Mouse (Mus musculus) heart, adult 8-10 months (tissue): Measurements from ENCODE around the gene Cd300a. TPM values are rescaled to one million over a fixed set of nuclear protein-coding genes. Genes with fewer than 3 reads are reported as not detected.

Experiments used
- DNase-seq: peaks from one replicate; pipeline ENCODE4 v3.0.0; 2022; ENCODE audit warnings: low spot score
- total RNA-seq, 4 experiments: library from RNA; stranded (reverse); gene quantifications; 2 replicates each; pipeline ENCODE4 v1.2.4; 2022

Cd300a gene
- total RNA-seq = 1 to 10 TPM in 1 of 4 experiments, under 1 TPM in 3; 0.38 to 1.6 (median 0.86) TPM

DNA sequence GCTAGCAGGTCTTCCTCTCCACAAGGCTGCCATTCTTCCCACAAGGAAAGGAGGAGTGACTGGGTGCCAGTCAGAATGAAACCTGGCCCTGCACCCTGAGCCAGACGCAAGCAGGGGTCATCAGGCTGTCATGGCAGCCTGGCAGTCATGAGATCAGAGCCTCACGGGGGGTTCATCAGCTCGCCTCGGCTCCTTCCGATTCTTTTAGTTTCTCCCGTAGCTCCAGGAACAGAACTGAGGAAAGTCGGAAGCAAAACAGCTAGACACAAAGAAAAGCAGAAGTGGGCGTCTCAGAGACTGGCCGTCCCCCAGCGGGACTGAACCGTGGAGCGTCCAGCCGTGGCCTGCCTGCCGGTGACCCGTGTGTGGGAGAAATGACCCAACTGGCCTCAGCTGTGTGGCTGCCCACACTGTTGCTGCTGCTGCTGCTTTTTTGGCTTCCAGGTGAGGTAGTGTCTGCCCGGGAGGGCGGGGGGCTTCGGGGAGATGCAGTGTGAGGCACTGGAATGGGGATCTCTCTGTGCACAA lies at the start of gene Cd300a:
Cd300a (plus strand) TSS at position 51 of the 528 bp plus-strand sequence.
- DNase-seq = no peak

DNA sequence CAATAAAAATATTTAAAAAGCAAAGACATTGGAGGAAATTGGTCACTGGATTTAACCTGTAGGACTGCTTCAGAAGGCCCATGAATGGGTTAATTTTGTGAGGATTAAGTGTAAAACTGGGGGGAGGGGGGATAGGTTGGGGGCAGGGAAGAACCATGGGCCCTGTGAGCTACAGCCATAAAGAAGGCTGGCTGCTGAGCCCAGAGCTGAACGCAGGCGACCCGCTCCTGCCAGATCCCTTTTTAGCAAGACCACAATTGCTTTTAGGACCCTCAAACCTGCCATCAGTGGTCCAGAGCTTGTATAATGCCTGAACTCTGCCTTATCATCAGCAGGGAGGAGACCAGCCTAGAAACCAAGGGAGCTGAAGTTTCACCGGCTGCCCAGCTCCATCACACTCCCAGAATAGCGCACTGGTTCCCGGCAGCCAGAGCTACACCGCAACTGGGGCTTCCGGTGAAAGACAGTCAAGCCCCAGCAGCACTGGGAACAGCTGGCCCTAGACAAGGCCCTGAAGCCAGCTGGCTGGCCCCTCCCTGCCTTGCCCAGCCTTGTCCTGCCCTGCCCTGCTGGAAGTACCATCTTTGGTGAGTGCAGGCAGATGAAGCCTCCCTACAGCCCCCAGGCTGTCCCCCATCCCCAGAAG lies 45.9 kb upstream of the Cd300a start:
- no peak for DNase-seq

DNA sequence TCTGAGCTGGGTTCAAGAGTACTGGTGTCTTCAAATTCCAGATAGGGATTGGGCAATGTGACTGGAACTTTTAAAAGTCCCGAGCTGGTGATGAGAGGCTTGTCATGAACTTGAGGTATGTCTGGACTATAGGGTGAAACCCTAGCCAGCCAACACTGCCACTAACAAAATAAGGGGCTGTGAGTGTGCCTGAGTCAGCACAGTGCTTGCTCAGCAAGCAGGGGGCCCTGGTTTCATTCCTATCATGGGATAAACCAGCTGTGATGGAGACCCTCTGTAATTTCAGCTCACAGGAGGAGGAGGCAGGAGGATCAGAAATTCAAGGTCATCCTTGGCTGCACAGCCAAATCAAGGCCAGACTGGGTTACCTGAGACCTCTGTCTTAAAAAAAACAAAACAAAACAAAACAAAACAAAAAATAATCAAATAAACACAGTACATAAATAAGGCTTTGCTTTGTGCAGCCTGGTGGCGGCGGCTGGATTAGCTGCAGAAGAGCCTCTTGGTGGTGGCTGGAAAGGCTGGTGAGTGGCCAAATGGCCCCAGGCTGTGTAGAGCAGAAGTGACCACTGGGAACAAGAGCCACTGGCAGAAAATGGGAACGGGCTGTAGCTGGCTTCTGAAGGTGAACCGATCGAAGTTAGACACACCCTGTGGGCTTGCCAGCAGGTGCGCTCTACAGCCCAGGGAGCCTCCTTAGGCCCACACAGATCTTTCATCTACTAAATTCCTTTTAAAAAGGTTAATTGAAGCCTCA lies 45.2 kb upstream of the Cd300a start:
- DNase-seq = no peak

DNA sequence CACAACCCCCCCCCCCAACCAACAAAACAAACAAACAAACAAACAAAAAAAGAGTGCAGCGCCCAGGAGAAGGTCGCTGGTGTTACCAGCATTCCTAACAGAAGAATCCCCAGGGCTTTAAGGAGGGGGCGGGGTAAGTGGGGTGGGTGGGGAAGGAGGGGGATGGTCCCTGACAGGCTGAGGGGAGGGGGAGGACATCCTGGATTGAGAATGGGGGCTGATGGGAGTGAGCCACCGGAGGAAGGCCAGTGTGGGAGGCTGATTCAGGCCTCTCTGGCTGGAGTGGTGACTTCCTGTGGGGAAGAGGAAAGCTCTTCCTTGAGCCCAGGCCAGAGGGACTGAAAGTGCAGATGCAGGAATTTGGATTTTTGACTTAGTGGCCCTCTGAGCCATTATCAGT lies 43.5 kb upstream of the Cd300a start:
- DNase-seq = no peak

DNA sequence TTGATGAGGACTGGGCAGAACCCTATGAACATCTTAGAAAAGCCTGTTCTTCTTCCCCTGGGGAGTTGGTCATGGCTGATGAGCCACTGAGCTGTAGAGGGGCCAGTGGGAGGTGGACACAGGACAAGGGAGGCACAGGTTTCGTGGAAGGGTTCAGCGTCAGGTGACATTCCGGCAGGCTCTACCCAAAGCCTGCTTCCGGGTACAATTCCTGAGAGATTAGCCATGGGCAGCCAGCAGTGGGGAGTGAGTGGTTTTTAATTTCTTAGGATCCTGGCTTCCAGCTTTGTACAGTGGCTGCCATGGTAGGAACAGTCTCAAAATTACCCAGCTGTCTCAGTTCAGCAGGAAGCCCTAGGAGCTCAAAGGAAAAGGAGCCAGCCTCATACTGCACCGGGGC lies 42.8 kb upstream of the Cd300a start:
- DNase-seq = no peak

DNA sequence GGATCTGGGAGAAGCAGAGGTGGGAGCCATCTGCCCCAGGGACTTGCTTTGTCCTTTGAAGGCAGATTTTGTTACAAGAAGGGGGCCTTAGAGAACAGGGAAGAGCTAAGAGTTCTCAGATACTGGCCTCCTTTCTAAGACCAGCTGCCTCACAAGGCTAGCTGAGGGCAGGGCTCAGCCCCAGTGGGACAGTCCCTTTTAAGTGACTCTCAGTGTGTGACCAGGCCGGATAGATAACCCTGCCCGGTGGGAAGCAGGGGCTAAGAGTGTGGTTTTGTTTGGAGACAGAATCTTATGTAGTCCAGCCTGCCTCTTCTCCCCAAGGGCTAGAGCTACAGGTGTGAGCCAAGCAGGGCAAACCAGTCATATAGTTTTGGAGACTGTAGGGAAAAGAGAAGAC lies 40.3 kb upstream of the Cd300a start:
- no peak for DNase-seq

DNA sequence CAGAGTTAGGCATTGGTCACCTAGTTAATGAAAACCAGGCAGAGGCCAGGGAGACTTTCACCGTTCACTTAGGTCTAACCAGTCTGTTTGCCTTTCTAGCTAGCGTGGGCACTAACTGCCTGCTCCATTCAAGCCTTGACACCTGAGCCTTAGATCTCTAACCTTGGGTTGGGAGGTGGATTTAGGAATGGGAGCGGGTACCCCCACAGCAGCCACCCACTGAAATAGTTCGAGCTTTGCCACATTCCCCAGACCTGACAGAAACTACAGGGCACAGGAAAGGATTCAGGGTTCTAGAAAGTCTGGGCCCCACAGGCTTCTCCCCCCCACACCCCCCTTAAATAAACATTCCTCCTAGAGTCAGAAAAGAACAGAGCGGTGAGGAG lies 39.8 kb upstream of the Cd300a start:
- no peak for DNase-seq

DNA sequence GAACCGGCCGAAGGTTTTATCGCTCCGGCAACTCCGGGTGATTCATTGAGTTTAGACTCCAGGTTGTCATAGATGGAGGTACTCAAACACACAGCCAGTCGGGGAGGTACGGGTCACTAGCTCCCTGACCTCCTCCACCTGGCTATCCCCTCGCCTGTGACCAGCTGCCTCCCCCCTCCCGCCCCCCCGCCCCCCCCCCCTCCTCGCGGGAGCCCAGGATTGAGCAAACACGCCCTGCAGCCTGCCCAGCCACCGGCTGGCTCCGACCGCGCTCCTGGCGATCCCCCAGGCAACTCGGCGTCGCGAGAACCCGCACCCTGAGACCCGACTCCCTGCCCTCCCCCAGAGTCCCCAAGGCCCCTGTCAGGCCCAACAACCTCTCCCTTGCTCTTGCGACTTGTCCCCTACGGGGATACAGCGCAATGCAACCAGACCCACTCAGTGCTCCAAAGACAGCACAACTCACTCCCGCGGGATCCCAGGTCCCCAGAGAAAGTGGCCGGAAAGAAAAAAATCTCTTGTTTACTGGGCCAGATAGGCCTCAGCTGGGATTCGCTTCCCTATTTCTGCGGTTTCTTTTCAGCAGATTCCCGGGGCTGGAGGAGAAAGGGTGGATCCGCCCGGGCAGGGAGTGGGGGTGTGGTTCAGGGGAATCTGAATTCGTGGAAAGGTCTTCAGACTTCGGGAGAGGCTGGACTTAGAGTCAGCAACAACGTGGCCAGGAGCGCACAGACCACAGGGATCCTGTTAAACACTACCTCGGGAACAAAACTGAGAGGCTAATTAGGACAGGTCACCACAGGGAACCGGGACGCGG lies 39.2 kb upstream of the Cd300a start, which contains the start of gene Gprc5c:
Gprc5c (plus strand) TSS at position 701 of the 817 bp plus-strand sequence.
- peak; percentile 63 for DNase-seq

DNA sequence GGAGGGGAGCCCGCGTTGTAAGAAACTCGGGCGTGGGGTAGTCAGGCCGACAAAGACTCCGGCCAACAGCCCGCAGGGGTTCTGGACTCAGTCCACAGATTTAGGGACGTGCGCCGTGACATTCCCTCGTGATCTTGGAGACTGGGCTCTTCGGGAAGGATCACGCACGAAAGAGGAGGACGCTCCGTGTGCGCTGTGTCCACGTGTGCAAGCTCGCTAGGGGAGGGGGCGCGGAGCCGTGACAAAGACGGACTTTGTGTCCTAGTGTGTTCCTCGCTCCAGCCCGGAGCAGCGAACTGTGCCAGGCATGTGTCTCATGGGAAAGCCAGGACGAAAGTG lies 38.6 kb upstream of the Cd300a start:
- DNase-seq = no peak

DNA sequence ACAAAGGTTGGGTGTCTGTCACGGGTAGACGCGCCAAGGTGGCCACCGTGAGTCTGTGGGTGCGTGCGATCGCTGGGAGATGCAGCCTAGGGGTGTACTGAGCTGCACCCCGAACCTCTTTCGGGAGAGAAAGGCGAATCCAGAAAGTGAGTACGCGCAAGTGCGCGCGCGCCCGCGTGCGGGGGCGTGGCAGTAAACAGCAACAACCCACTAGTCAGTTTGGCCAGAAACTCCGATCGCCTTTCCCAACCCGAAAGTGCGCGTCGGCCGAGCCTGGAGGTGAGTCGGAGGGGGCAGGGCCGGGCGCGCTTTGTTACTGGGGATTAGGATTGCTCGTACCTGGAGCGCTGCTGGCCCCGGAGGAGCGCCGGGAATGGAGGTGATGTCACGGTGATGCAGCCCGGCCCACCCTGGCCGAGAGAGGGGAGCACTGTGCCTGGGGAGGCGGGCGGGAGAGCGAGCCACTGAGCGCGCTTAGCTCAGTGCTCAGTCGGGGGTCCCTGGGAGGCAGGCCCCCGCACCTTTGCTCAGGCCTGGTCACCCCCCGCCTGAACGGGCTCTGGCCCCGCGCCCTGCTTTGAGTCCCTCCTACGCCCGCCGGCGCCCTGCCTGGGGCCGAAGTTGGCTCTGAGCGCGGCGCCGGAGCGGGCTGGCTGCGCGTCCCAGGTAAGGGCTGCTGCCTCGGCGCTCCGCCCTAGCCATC lies 38.1 kb upstream of the Cd300a start:
- peak; percentile 53 for DNase-seq

DNA sequence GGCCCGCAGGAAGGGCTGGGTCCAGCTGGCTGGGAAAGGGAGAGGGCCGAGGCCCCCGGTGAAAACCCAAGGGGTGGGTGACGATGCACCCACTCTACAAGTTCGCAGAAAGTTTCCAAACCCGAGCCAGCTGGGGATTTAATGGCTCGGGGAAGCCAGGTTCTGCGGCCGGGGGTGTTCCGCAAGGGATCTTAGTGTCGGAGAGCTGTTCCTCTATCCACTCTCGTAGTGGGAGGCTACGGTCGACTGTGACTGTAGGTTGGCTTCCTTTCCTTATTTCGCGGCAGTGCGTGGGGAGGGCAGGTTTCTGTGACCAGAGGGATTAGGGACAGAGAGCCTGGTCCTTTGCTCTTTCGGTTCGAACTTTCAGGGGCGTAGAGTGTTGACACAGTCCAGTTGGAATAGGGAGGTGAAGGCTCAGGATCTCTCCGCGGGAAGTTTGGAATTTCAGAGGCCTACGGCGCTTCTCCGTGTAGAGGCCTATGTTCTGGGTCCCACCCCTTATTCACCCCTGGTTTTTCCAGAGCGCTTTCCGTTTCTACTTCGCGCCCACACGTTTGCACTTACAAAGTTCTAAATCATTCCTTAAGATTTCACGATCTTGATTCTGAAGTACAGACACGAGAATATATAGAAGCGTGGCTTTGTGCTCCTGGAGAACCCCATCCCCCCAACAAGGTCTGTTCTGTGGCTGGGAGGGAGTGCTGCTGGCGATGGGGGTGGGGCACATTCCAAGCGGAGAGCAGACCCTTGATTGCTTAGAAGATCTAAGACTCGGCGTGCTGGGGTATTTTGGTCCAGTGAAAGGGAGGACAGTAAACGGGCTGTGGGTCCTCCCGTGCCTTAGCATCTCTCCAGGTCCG lies 37.3 kb upstream of the Cd300a start:
- DNase-seq = no peak

DNA sequence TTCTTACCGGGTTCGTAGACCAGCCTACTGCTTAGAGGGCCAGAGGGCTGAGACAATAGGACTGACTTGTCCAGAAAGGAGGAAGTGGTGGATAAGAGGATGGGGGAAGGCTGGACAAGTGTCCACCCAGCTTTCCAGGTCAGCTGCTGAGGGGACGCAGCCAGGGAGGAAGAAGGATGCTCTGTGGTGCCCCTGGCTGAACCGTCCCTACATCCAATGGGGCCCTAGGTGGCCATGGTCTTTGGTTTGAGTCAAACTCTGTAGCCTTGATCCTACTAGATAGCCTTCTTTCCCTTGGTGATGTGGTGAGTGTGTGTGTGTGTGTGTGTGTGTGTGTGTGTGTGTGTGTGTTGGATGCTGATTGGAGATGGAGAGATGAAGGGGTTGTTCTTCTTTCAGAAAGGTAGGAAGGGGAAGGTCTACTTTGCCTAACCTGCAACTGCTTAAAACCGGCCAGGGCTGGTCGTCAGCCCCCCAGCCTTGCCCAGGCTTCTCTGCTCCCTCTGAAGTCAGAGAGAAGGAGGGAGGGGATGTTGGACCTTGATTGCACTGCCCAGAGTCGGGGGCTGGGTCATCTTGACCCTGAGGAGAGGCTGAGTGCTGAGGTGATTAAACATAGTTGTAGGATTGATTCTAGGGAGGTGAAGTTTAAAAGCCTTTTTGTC lies 36.5 kb upstream of the Cd300a start:
- DNase-seq = no peak

DNA sequence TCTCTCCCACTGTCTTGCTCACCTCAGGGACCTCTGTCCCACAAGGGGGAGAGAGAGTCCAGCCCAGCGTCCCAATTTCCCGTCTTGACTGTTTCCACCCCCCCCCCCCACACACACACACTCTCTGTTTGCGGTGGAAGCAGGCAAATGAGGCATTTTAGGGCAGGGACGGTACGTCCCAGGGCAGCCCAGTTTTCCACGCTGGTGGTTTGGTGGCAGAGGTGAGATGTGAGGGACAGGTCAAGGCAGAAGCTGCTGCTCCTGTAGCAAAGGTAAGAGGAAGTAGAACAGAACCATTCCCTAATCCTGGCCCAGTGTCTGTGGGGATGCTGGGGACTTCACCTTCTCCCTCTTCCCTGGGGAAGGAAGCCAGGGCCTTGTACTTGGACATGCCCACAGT lies 35.3 kb upstream of the Cd300a start:
- no peak for DNase-seq

DNA sequence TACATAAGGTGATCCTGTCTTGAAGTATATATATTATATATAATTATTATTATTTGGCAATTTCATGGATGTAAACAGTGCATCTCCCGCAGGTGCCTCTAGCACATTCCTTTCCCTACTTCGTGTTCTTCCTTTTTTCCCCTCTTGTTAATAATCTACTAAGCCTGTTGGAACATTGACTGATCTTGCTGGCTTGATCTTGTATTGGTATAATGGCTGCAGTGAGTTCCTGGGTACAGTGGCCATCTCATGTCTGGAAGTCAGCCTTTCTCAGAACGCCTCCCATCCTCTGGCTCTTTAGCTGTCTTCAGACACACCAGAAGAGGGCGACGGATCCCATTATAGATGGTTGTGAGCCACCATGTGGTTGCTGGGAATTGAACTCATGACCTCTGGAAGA lies 33.7 kb upstream of the Cd300a start:
- DNase-seq = no peak

DNA sequence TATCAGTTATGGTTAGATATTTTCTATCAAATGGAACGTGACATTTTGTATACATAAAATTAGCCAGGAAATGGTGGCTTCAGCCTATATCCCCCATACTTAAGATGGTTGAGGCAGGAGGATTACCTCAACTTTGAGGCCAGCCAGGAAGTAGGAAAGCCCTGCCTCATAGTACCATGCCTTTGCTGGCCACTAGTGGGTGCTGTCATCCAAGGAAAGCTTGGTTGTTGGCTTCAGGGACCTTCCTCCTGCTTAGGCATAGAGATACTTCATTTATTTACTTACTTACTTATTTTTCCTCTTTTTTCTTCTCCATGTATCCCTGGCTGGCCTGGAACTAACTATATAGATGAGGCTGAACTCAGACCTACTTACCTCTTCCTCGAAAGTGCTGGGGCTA lies 31.2 kb upstream of the Cd300a start:
- no peak for DNase-seq

DNA sequence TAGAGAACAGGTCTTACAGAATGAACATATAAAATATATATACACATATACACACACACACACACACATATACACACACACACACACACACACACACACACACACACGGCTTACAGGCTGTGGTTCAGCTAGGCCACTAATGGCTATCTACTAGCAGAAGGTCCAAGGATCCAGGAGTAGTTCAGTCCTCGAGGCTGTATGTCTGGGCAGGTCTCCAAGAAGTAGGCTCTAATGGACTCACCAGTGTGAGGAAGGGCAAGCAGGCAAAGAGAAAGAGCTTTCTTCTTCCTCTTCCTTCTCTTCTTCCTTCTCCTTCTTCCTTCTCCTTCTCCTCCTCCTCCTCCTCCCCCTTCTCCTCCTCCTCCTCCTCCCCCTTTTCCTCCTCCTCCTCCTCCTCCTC lies 28.8 kb upstream of the Cd300a start:
- no peak for DNase-seq

DNA sequence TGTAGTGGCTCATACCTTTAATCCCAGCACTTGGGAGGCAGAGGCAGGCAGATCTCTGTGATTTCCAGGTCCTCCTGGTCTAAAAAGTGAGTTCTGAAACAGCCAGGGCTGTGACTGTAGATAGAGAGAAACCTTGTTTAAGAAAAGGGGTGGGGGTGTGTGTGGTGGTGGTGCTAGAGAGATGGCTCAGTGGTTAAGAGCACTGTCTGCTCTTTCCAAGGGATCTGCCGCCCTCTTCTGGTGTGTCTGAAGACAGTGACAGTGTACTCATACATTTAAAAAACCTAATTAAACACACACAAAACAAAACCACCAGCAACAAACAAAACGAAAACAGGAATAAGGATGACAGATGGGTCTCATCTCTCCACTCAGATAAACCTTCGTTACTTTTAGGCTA lies 27.2 kb upstream of the Cd300a start:
- no peak for DNase-seq

DNA sequence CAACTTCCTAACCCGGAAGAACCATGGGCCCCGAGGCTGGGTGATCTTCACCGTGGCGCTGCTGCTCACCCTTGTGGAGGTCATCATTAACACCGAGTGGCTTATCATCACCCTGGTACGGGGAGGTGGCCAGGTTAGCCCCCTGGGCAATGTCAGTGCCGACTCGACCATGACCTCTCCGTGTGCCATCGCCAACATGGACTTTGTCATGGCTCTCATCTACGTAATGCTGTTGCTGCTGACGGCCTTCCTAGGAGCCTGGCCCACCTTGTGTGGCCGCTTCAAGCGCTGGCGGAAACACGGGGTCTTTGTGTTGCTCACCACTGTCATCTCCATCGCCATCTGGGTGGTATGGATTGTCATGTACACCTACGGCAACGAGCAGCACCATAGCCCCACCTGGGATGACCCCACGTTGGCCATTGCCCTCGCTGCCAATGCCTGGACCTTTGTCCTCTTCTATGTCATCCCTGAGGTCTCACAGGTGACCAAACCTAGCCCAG lies 25.9 kb upstream of the Cd300a start:
- DNase-seq = no peak

DNA sequence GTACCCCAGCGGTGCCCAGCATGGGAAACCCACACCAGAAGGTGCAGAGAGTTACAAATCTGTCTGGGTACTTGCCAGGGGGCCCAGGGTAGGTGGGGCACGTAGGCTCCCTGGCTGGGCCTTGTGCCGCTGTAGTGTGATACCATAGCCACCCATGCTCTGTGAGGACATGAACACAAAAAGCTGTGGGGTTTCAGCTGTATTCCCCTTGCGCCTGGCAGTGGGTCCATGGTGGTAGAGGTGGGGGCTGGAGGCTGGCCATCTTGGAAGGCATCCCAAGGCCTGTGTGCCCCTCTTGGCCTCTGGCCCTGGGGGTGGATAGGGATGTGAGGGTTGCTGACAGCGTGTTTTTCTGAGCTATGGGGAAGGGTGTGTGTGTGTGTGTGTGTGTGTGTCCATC lies 23.8 kb upstream of the Cd300a start:
- no peak for DNase-seq
